Mouse (Mus musculus): ENCODE results near the gene Msrb3.
A peak's percentile ranks its signal among the peaks of the same experiment; 100 is the strongest.

The Msrb3 gene

GRCm38 (mm10) chr10:120811796-120812443, 87.0 kb downstream of the Msrb3 start:
- no peak for DNase-seq (ENCODE audit: extremely low spot score, low spot score)

GRCm38 (mm10) chr10:120810832-120811571, 87.9 kb downstream of the Msrb3 start:
- no peak for DNase-seq (ENCODE audit: extremely low spot score, low spot score)

- peak; percentile 12 for DNase-seq (ENCODE audit: extremely low spot score, low spot score)
Observed at GRCm38 (mm10) chr10:120810053-120810696, 88.7 kb downstream of the Msrb3 start.

GRCm38 (mm10) chr10:120808167-120808566, 90.7 kb downstream of the Msrb3 start:
- DNase-seq (ENCODE audit: extremely low spot score, low spot score): no peak

GRCm38 (mm10) chr10:120801127-120801526, 97.8 kb downstream of the Msrb3 start:
- DNase-seq (ENCODE audit: extremely low spot score, low spot score): no peak

- no peak for DNase-seq (ENCODE audit: extremely low spot score, low spot score)
Observed at GRCm38 (mm10) chr10:120799479-120799878, 99.4 kb downstream of the Msrb3 start.

GRCm38 (mm10) chr10:120796749-120797148, 102.2 kb downstream of the Msrb3 start:
- no peak for DNase-seq (ENCODE audit: extremely low spot score, low spot score)

- peak; percentile 34 for DNase-seq (ENCODE audit: extremely low spot score, low spot score)
Observed at GRCm38 (mm10) chr10:120794391-120794817, 104.5 kb downstream of the Msrb3 start.

GRCm38 (mm10) chr10:120792191-120792765, 106.6 kb downstream of the Msrb3 start:
- DNase-seq (ENCODE audit: extremely low spot score, low spot score): no peak

GRCm38 (mm10) chr10:120791438-120791837, 107.5 kb downstream of the Msrb3 start:
- no peak for DNase-seq (ENCODE audit: extremely low spot score, low spot score)

GRCm38 (mm10) chr10:120787202-120787601, 111.7 kb downstream of the Msrb3 start:
- DNase-seq (ENCODE audit: extremely low spot score, low spot score): peak; percentile 55

- DNase-seq (ENCODE audit: extremely low spot score, low spot score): no peak
Observed at GRCm38 (mm10) chr10:120784516-120784915, 114.4 kb downstream of the Msrb3 start.

GRCm38 (mm10) chr10:120783393-120783792, 115.5 kb downstream of the Msrb3 start:
- DNase-seq (ENCODE audit: extremely low spot score, low spot score): no peak

- DNase-seq (ENCODE audit: extremely low spot score, low spot score): no peak
Observed at GRCm38 (mm10) chr10:120777499-120777898, 121.4 kb downstream of the Msrb3 start.

- no peak for DNase-seq (ENCODE audit: extremely low spot score, low spot score)
Observed at GRCm38 (mm10) chr10:120775361-120775760, 123.5 kb downstream of the Msrb3 start.

GRCm38 (mm10) chr10:120767418-120767817, 131.5 kb downstream of the Msrb3 start:
- DNase-seq (ENCODE audit: extremely low spot score, low spot score): no peak

GRCm38 (mm10) chr10:120765398-120765797, 133.5 kb downstream of the Msrb3 start:
- no peak for DNase-seq (ENCODE audit: extremely low spot score, low spot score)

GRCm38 (mm10) chr10:120763656-120764466, 135.0 kb downstream of the Msrb3 start:
- peak; percentile 71 for DNase-seq (ENCODE audit: extremely low spot score, low spot score)

- DNase-seq (ENCODE audit: extremely low spot score, low spot score): no peak
Observed at GRCm38 (mm10) chr10:120762958-120763357, 135.9 kb downstream of the Msrb3 start.

GRCm38 (mm10) chr10:120760679-120761078, 138.2 kb downstream of the Msrb3 start:
- no peak for DNase-seq (ENCODE audit: extremely low spot score, low spot score)

GRCm38 (mm10) chr10:120759883-120760282, 139.0 kb downstream of the Msrb3 start:
- no peak for DNase-seq (ENCODE audit: extremely low spot score, low spot score)
